32 mouse cellular contexts compared by ENCODE assay signal in the genomic region with DNA sequence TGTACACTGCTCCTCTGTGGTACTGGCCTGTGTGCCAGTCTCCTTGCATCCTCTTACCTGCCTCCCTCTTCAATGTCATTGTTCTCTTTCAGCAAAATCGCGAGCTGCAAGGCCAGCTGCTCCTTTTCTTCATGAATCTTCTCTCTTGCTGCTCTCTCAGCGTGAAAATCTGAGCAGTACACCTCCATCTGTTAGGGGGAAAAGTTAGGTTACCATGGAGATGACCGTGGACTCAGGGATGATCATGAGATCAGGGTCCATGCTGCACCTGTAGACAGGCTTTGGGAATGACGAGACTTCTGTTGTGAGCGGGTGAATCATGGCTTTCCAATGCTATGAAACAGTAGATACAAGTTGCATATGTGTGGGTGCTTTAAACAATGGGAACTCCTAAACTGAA. TPM values are rescaled to one million over a fixed set of nuclear protein-coding genes. Genes with fewer than 3 reads are reported as not detected.
DNase-seq lines count a peak whose midpoint lies in the region; ATAC-seq and TF ChIP-seq lines count a peak whose summit lies in the region.
"Had no signal": no experiment of that assay in that cellular context is flagged by ENCODE, and none has a peak within 500 bp of the region (broad histone marks: within the 10 kb centered on the region; RNA-seq: fewer than 3 reads in every experiment).

No protein-coding gene starts in this region.

- no peaks in the 10 kb centered on the region for H3K9me3 ChIP-seq in hindbrain, embryonic 14.5 days (ENCODE audit: control insufficient read depth, low read length)
- no peaks in the 10 kb centered on the region for H3K9me3 ChIP-seq in hindbrain, embryonic 11.5 days (ENCODE audit: control insufficient read depth, low read length)
- H3K9me3 ChIP-seq in hindbrain, postnatal 0 days (ENCODE audit: low read length) = no peaks in the 10 kb centered on the region
- H3K9me3 ChIP-seq in hindbrain, embryonic 12.5 days (replicated peaks) = 0 out of 2 replicates have a peak, but pooled peaks cover 3% of the 10 kb centered on the region
- H3K9me3 ChIP-seq: embryonic facial prominence, embryonic 13.5 days; forebrain, embryonic 12.5 days; forebrain, embryonic 15.5 days; G1E; heart, embryonic 12.5 days; heart, embryonic 15.5 days had no signal

- H3K9ac ChIP-seq in hindbrain, embryonic 14.5 days = no peak overlapping the region
- H3K9ac ChIP-seq in hindbrain, embryonic 11.5 days (ENCODE audit: low read depth, low read length) = no peak overlapping the region
- no peak overlapping the region for H3K9ac ChIP-seq in hindbrain, postnatal 0 days (replicated peaks; ENCODE audit: low read length)
- H3K9ac ChIP-seq in hindbrain, embryonic 12.5 days = no peak overlapping the region
- H3K9ac ChIP-seq: embryonic facial prominence, embryonic 13.5 days; forebrain, embryonic 12.5 days; forebrain, embryonic 15.5 days; heart, embryonic 12.5 days; heart, embryonic 15.5 days had no signal

- no peaks in the 10 kb centered on the region for H3K4me1 ChIP-seq in hindbrain, embryonic 14.5 days (replicated peaks; ENCODE audit: control insufficient read depth, insufficient read depth, low read length)
- no peaks in the 10 kb centered on the region for H3K4me1 ChIP-seq in hindbrain, embryonic 11.5 days (replicated peaks; ENCODE audit: control insufficient read depth, insufficient read depth, low read length)
- no peaks in the 10 kb centered on the region for H3K4me1 ChIP-seq in hindbrain, postnatal 0 days (ENCODE audit: insufficient read depth, low read length)
- no peaks in the 10 kb centered on the region for H3K4me1 ChIP-seq in hindbrain, embryonic 12.5 days
- no peaks in the 10 kb centered on the region; the same call in 1 of the 2 replicates for H3K4me1 ChIP-seq in brown adipose tissue, adult 24 weeks (ENCODE audit: control insufficient read depth, insufficient read depth, insufficient read length, low read length)

- ATAC-seq in hindbrain, embryonic 14.5 days (ENCODE audit: low FRiP score) = no peak
- ATAC-seq in hindbrain, embryonic 11.5 days (ENCODE audit: low FRiP score) = no peak
- peak; percentile 67 for ATAC-seq in hindbrain, postnatal 0 days
- no peak for ATAC-seq in hindbrain, embryonic 12.5 days (ENCODE audit: low FRiP score)
- ATAC-seq: forebrain, embryonic 15.5 days; intestine, postnatal 0 days; Patski had no signal

- no peak for DNase-seq in hindbrain, embryonic 14.5 days (ENCODE audit: low spot score)
- no peak for DNase-seq in hindbrain, embryonic 11.5 days (ENCODE audit: low spot score)
- peak; percentile 62 for DNase-seq in hindbrain, postnatal 0 days (ENCODE audit: low spot score)
- peak; percentile 39 for DNase-seq in R1 (ENCODE audit: low read depth, low spot score)
- no peak for DNase-seq in urinary bladder, adult 18-20 months (ENCODE audit: low spot score in 2 of 2)
- DNase-seq: adrenal gland, adult 2 months; adrenal gland, postnatal 14 days; B cell, adult 2 months; cerebellum, adult 18-20 months; cerebellum, adult 9-11 months; cerebellum, postnatal 36 days; embryo, embryonic 11 days; gastrocnemius, postnatal 25 days; heart, adult 18-20 months; heart, postnatal 10 days; heart, postnatal 36 days had no signal

- 0 out of 2 replicates have a peak overlapping the region, but pooled peaks have one; percentile 32 for H3K27ac ChIP-seq in hindbrain, embryonic 14.5 days
- H3K27ac ChIP-seq in hindbrain, embryonic 11.5 days (ENCODE audit: low read depth, low read length) = no peak overlapping the region
- H3K27ac ChIP-seq in hindbrain, postnatal 0 days = peak overlapping the region; percentile 41; the same call in 1 of the 2 replicates
- H3K27ac ChIP-seq in hindbrain, embryonic 12.5 days = no peak overlapping the region
- H3K27ac ChIP-seq in brown adipose tissue, adult 24 weeks (replicated peaks; ENCODE audit: low read depth, low read length) = peak overlapping the region; percentile 49
- H3K27ac ChIP-seq: embryonic facial prominence, embryonic 10.5 days; embryonic facial prominence, embryonic 13.5 days; forebrain, embryonic 12.5 days; forebrain, embryonic 15.5 days; heart, embryonic 15.5 days had no signal

- TF ChIP-seq CTCF in hindbrain, postnatal 0 days (IDR thresholded peaks at IDR 0.05; ENCODE audit: low read depth) = no peak

- H3K27me3 ChIP-seq in hindbrain, embryonic 14.5 days (ENCODE audit: control insufficient read depth, insufficient read depth, low read length) = no peaks in the 10 kb centered on the region
- H3K27me3 ChIP-seq in hindbrain, embryonic 11.5 days (ENCODE audit: control insufficient read depth, insufficient read depth, low read length) = no peaks in the 10 kb centered on the region
- H3K27me3 ChIP-seq in hindbrain, postnatal 0 days (ENCODE audit: insufficient read depth, low read length) = no peaks in the 10 kb centered on the region
- no peaks in the 10 kb centered on the region for H3K27me3 ChIP-seq in hindbrain, embryonic 12.5 days
- H3K27me3 ChIP-seq: CH12.LX; embryonic facial prominence, embryonic 13.5 days; forebrain, embryonic 12.5 days; forebrain, embryonic 15.5 days; heart, embryonic 12.5 days; heart, embryonic 15.5 days; Patski had no signal

- H3K4me3 ChIP-seq in hindbrain, embryonic 14.5 days (replicated peaks; ENCODE audit: low read length) = no peak overlapping the region
- no peak overlapping the region for H3K4me3 ChIP-seq in hindbrain, embryonic 11.5 days (ENCODE audit: low read depth, low read length)
- no peak overlapping the region for H3K4me3 ChIP-seq in hindbrain, postnatal 0 days (ENCODE audit: low read length)
- no peak overlapping the region for H3K4me3 ChIP-seq in hindbrain, embryonic 12.5 days
- H3K4me3 ChIP-seq in brown adipose tissue, adult 24 weeks (ENCODE audit: insufficient read depth, low read depth, low read length) = no peak overlapping the region
- H3K4me3 ChIP-seq: embryonic facial prominence, embryonic 10.5 days; embryonic facial prominence, embryonic 13.5 days; erythroblast, embryonic 14.5 days; forebrain, embryonic 12.5 days; forebrain, embryonic 15.5 days; heart, embryonic 12.5 days; heart, embryonic 15.5 days had no signal

- 57% methylated on average over 6 of the region's 6 CpGs for WGBS in hindbrain, embryonic 14.5 days
- 64% methylated on average over 6 of the region's 6 CpGs for WGBS in hindbrain, embryonic 11.5 days
- WGBS in hindbrain, postnatal 0 days = 49% methylated on average over 6 of the region's 6 CpGs
- 66% methylated on average over 6 of the region's 6 CpGs for WGBS in hindbrain, embryonic 12.5 days

- H3K4me2 ChIP-seq in hindbrain, embryonic 14.5 days (replicated peaks) = no peak overlapping the region
- no peak overlapping the region for H3K4me2 ChIP-seq in hindbrain, embryonic 11.5 days (replicated peaks; ENCODE audit: low read depth, low read length)
- no peak overlapping the region for H3K4me2 ChIP-seq in hindbrain, postnatal 0 days (ENCODE audit: low read depth, low read length)
- no peak overlapping the region for H3K4me2 ChIP-seq in hindbrain, embryonic 12.5 days (replicated peaks)
- H3K4me2 ChIP-seq: embryonic facial prominence, embryonic 13.5 days; forebrain, embryonic 12.5 days; forebrain, embryonic 15.5 days; heart, embryonic 12.5 days; heart, embryonic 15.5 days had no signal

- no peaks in the 10 kb centered on the region for H3K36me3 ChIP-seq in hindbrain, embryonic 14.5 days (replicated peaks; ENCODE audit: control insufficient read depth, insufficient read depth)
- H3K36me3 ChIP-seq in hindbrain, embryonic 11.5 days (ENCODE audit: control insufficient read depth, insufficient read depth, low read length) = no peaks in the 10 kb centered on the region
- H3K36me3 ChIP-seq in hindbrain, postnatal 0 days (ENCODE audit: insufficient read depth, low read length) = peaks cover 19% of the 10 kb centered on the region; the same call in 1 of the 2 replicates
- no peaks in the 10 kb centered on the region for H3K36me3 ChIP-seq in hindbrain, embryonic 12.5 days
- H3K36me3 ChIP-seq: embryonic facial prominence, embryonic 10.5 days; embryonic facial prominence, embryonic 13.5 days; forebrain, embryonic 12.5 days; forebrain, embryonic 15.5 days had no signal

RNA-seq across cellular contexts. Expression of gene Mcm10, which starts 14.5 kb away (rescaled TPM):
- polyA plus RNA-seq in hindbrain, embryonic 14.5 days (2014; fragmentation: Nextera tagmentation; extraction: Ambion mirVana) = 4.5 and 5.4 TPM in 2 replicates
- 34.4 and 44.0 TPM in 2 replicates for polyA plus RNA-seq in hindbrain, embryonic 11.5 days (2014; fragmentation: Nextera tagmentation; extraction: Ambion mirVana)
- 4.9 and 7.7 TPM in 2 replicates for total RNA-seq in hindbrain, postnatal 0 days (2014; rRNA removed)
- polyA plus RNA-seq in hindbrain, postnatal 0 days (2015; fragmentation: Nextera tagmentation; extraction: Ambion mirVana) = 3.9 and 4.8 TPM in 2 replicates
- polyA plus RNA-seq in hindbrain, embryonic 12.5 days (2016; fragmentation: Nextera tagmentation; extraction: Ambion mirVana) = 19.8 and 23.1 TPM in 2 replicates
- polyA plus RNA-seq in brown adipose tissue, adult 24 weeks (2012; ENCODE audit: insufficient read depth, insufficient read length, missing spikeins) = not detected in 2 replicates
- total RNA-seq: gastrocnemius, adult 8-10 months had no signal

RNA-seq across cellular contexts. Expression of gene Optn, which starts 36.8 kb away (rescaled TPM):
- polyA plus RNA-seq in hindbrain, embryonic 14.5 days (2014; fragmentation: Nextera tagmentation; extraction: Ambion mirVana) = 18.0 and 20.7 TPM in 2 replicates
- 5.1 and 6.6 TPM in 2 replicates for polyA plus RNA-seq in hindbrain, embryonic 11.5 days (2014; fragmentation: Nextera tagmentation; extraction: Ambion mirVana)
- total RNA-seq in hindbrain, postnatal 0 days (2014; rRNA removed) = 31.2 and 39.3 TPM in 2 replicates
- polyA plus RNA-seq in hindbrain, postnatal 0 days (2015; fragmentation: Nextera tagmentation; extraction: Ambion mirVana) = 38.3 and 39.2 TPM in 2 replicates
- 6.7 and 7.2 TPM in 2 replicates for polyA plus RNA-seq in hindbrain, embryonic 12.5 days (2016; fragmentation: Nextera tagmentation; extraction: Ambion mirVana)
- 87.1 and 96.4 TPM in 2 replicates for polyA plus RNA-seq in brown adipose tissue, adult 24 weeks (2012; ENCODE audit: insufficient read depth, insufficient read length, missing spikeins)

RNA-seq across cellular contexts. Expression of gene Ucma, which starts 51.1 kb away (rescaled TPM):
- polyA plus RNA-seq in hindbrain, embryonic 14.5 days (2014; fragmentation: Nextera tagmentation; extraction: Ambion mirVana) = 1.4 TPM in 2 replicates
- polyA plus RNA-seq in hindbrain, embryonic 11.5 days (2014; fragmentation: Nextera tagmentation; extraction: Ambion mirVana) = 0.38 TPM in 1 of 2 replicates, not detected in the other
- total RNA-seq in hindbrain, postnatal 0 days (2014; rRNA removed) = 11.9 and 13.2 TPM in 2 replicates
- polyA plus RNA-seq in hindbrain, postnatal 0 days (2015; fragmentation: Nextera tagmentation; extraction: Ambion mirVana) = 5.3 and 6.2 TPM in 2 replicates
- polyA plus RNA-seq in hindbrain, embryonic 12.5 days (2016; fragmentation: Nextera tagmentation; extraction: Ambion mirVana) = 0.96 and 1.9 TPM in 2 replicates
- polyA plus RNA-seq in brown adipose tissue, adult 24 weeks (2012; ENCODE audit: insufficient read depth, insufficient read length, missing spikeins) = not detected in 2 replicates
- total RNA-seq: adrenal gland, adult 2 months; adrenal gland, postnatal 14 days; adrenal gland, postnatal 4 days; CH12.LX; G1E; gastrocnemius, postnatal 25 days; heart, postnatal 36 days had no signal
- polyA plus RNA-seq: adrenal gland, adult 2 months; erythroblast, embryonic 14.5 days; forebrain, embryonic 12.5 days; forebrain, embryonic 15.5 days; G1E; heart, embryonic 12.5 days; intestine, embryonic 14.5 days; intestine, postnatal 0 days; Patski had no signal

Comparison
In these comparisons a context has a peak if more than half of its experiments do, and no peak if none do; other contexts are left out.
1. DNase-seq: peak in hindbrain, postnatal 0 days (single experiment) and R1 (single experiment); none in hindbrain, embryonic 14.5 days (single experiment), hindbrain, embryonic 11.5 days (single experiment) and urinary bladder, adult 18-20 months (0 of 2).
2. H3K27ac ChIP-seq: peak in hindbrain, embryonic 14.5 days (single experiment), hindbrain, postnatal 0 days (single experiment) and brown adipose tissue, adult 24 weeks (single experiment); none in hindbrain, embryonic 11.5 days (single experiment) and hindbrain, embryonic 12.5 days (single experiment).